Mouse (Mus musculus): ENCODE measurements around the gene Itga5. TPM values are rescaled to one million over a fixed set of nuclear protein-coding genes. Genes with fewer than 3 reads are reported as not detected.
A peak's percentile ranks its signal among the peaks of the same experiment; 100 is the strongest.
"Not testable (repeated sequence)": the region's sequence is repeated elsewhere in the genome, so short reads cannot be mapped to it uniquely, and the experiment has no call there.

Gene Itga5
- polyA plus RNA-seq (2015; fragmentation: Nextera tagmentation; extraction: Ambion mirVana): 28.7 and 36.2 TPM in 2 replicates

DNA sequence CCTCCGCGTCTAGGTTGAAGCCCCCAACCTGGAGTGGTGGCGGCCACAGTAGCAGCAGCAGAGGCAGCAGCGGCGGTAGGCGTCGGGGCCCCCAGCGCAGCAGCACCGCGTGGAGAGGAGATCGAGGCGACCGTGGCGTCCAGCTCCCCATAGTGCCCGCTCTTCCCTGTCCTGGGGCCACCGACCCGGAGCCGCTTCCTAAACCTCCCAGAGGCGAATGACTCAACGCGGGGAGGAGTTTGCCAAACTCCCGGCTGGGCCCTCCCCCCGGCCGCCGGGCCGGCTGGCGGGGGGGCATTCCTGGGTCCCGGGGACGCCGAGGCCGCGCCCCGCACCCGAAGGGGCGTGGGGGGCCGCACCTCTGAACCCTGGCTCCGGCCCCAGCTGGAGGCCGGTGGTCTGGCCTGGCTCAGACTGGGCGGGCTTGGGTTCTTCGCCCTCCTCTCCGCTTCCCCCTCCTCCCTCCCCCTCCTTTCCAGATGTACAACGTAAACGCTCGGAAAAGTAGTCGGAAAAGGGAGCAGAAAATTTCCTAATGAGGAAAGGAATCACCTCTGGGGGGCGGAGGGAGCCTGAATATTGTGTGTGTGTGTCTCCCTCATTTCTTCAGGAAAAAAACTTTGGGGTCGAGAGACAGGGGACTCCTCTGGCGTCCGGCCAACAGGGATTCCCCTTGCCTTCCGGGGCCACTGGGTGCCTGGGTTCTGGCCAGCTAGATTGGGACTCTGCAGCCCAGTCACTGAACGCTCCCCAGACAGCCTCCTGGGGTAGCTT, at the start of gene Itga5:
Gene Itga5, minus strand, starts transcription at position 388 of the 774 bp plus-strand sequence.
- Histone ChIP-seq H3K4me1 (replicated peaks; ENCODE audit: control insufficient read depth, insufficient read depth) (peaks cover 3% of the 10 kb centered on the region; the same call in 1 of the 2 replicates), H3K9me3 (ENCODE audit: control insufficient read depth, low read length) (no peaks in the 10 kb centered on the region), H3K9ac (ENCODE audit: low read length) (peak within 1 kb of the TSS; percentile 90), H3K27me3 (ENCODE audit: control insufficient read depth, insufficient read depth, low read length) (no peaks in the 10 kb centered on the region), H3K4me3 (ENCODE audit: low read depth, low read length) (peak within 1 kb of the TSS; percentile 73), H3K36me3 (ENCODE audit: control insufficient read depth, insufficient read depth, low read length) (no peaks in the 10 kb centered on the region), H3K27ac (replicated peaks) (peak within 1 kb of the TSS; percentile 87), H3K4me2 (replicated peaks; ENCODE audit: low read depth) (peak within 1 kb of the TSS; percentile 87)
- ATAC-seq (ENCODE audit: low FRiP score, low TSS enrichment) (peak; percentile 79), DNase-seq (ENCODE audit: low spot score) (peak; percentile 79)
- WGBS: under 1% methylated on average over 47 of the region's 51 CpGs
- TF ChIP-seq EP300 (optimal IDR thresholded peaks at IDR 0.05) (no peak), CTCF (IDR thresholded peaks at IDR 0.05; ENCODE audit: low read depth) (peak; percentile 49)

DNA sequence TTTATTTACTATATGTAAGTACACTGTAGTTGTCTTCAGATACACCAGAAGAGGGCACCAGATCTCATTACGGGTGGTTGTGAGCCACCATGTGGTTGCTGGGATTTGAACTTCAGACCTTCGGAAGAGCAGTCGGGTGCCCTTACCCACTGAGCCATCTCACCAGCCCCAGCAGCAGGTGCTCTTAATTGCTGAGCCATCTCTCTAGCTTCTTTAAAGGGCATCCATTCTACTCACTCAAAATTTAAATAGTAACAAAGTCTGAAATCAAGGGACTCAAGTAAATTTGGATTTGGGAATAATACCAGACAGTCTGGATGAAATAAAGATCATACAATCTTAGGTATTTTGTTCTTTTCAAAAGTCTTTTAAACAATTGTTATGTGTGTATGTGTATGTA, 39.0 kb upstream of the Itga5 start:
- not testable (repeated sequence) for ATAC-seq (ENCODE audit: low FRiP score, low TSS enrichment); H3K27me3 ChIP-seq (ENCODE audit: control insufficient read depth, insufficient read depth, low read length); H3K27ac ChIP-seq (replicated peaks); H3K4me2 ChIP-seq (replicated peaks; ENCODE audit: low read depth); H3K4me1 ChIP-seq (replicated peaks; ENCODE audit: control insufficient read depth, insufficient read depth); DNase-seq (ENCODE audit: low spot score); H3K4me3 ChIP-seq (ENCODE audit: low read depth, low read length); H3K36me3 ChIP-seq (ENCODE audit: control insufficient read depth, insufficient read depth, low read length); H3K9ac ChIP-seq (ENCODE audit: low read length); H3K9me3 ChIP-seq (ENCODE audit: control insufficient read depth, low read length)
- 85% methylated on average over 2 of the region's 3 CpGs for WGBS

- Histone ChIP-seq H3K36me3 (ENCODE audit: control insufficient read depth, insufficient read depth, low read length) (no peaks in the 10 kb centered on the region), H3K9me3 (ENCODE audit: control insufficient read depth, low read length) (no peaks in the 10 kb centered on the region), H3K27ac (replicated peaks) (no peak overlapping the region), H3K27me3 (ENCODE audit: control insufficient read depth, insufficient read depth, low read length) (no peaks in the 10 kb centered on the region), H3K4me2 (replicated peaks; ENCODE audit: low read depth) (no peak overlapping the region), H3K4me1 (replicated peaks; ENCODE audit: control insufficient read depth, insufficient read depth) (no peaks in the 10 kb centered on the region), H3K4me3 (ENCODE audit: low read depth, low read length) (no peak overlapping the region), H3K9ac (ENCODE audit: low read length) (no peak overlapping the region)
- TF ChIP-seq CTCF (IDR thresholded peaks at IDR 0.05; ENCODE audit: low read depth) (no peak), EP300 (optimal IDR thresholded peaks at IDR 0.05) (no peak)
- ATAC-seq (ENCODE audit: low FRiP score, low TSS enrichment) (no peak), DNase-seq (ENCODE audit: low spot score) (no peak)
- WGBS: 93% methylated on average over 5 of the region's 5 CpGs
Measured at GRCm38 (mm10) chr15:103401361-103401760, 34.8 kb upstream of the Itga5 start.

DNA sequence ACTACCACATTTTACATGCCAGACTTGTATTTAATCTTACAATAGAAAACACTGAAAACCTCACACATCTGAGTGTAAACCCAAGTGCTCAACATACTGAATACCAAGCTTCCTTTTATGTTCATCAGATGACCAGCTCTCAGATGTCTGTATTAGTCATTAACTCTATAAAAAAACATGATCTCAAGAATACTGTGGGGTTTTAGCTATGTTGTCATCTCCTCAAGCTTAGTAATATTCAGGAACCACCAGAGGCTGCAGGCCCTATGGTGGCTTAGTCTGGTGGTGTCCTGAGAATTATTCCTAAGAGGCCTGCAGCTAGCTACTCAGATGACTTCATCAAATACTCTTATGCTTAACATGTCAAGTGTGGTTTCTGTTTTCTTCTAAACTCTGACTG, 27.0 kb upstream of the Itga5 start:
- H3K4me3 ChIP-seq (ENCODE audit: low read depth, low read length): no peak overlapping the region
- H3K27ac ChIP-seq (replicated peaks): no peak overlapping the region
- ATAC-seq (ENCODE audit: low FRiP score, low TSS enrichment) (no peak), DNase-seq (ENCODE audit: low spot score) (no peak)
- TF ChIP-seq EP300 (optimal IDR thresholded peaks at IDR 0.05) (no peak), CTCF (IDR thresholded peaks at IDR 0.05; ENCODE audit: low read depth) (no peak)
- H3K4me1 ChIP-seq (replicated peaks; ENCODE audit: control insufficient read depth, insufficient read depth): no peaks in the 10 kb centered on the region
- H3K9me3 ChIP-seq (ENCODE audit: control insufficient read depth, low read length): no peaks in the 10 kb centered on the region
- no peaks in the 10 kb centered on the region for H3K36me3 ChIP-seq (ENCODE audit: control insufficient read depth, insufficient read depth, low read length)
- no peaks in the 10 kb centered on the region for H3K27me3 ChIP-seq (ENCODE audit: control insufficient read depth, insufficient read depth, low read length)
- no peak overlapping the region for H3K4me2 ChIP-seq (replicated peaks; ENCODE audit: low read depth)
- no peak overlapping the region for H3K9ac ChIP-seq (ENCODE audit: low read length)

DNA sequence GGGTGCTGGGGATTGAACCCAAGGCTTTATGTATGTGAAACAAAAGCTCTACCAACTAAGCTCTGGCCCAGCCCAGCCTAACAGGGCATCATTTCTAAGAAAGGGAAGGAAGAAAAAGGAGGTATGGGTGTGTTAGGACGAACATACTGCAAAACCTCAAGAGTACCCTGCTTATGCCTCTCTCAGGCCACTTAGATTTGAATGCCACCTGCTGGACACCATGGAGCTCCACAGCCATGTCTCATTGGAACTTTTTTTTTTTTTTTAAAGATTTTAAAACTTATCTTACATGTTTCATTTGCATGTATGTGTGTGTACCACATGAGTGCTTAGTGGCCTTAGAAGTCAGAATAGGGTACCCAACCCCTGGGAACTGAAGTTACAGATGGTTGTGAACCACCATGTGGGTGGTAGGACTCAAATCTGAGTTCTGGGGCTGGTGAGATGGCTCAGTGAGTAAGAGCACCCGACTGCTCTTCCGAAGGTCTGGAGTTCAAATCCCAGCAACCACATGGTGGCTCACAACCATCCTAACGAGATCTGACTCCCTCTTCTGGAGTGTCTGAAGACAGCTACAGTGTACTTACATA, 22.1 kb upstream of the Itga5 start:
- no peak overlapping the region for H3K4me3 ChIP-seq (ENCODE audit: low read depth, low read length)
- DNase-seq (ENCODE audit: low spot score): no peak
- H3K4me1 ChIP-seq (replicated peaks; ENCODE audit: control insufficient read depth, insufficient read depth): no peaks in the 10 kb centered on the region
- no peak overlapping the region for H3K9ac ChIP-seq (ENCODE audit: low read length)
- no peak overlapping the region for H3K4me2 ChIP-seq (replicated peaks; ENCODE audit: low read depth)
- no peak overlapping the region for H3K27ac ChIP-seq (replicated peaks)
- no peaks in the 10 kb centered on the region for H3K36me3 ChIP-seq (ENCODE audit: control insufficient read depth, insufficient read depth, low read length)
- no peak for TF ChIP-seq EP300 (optimal IDR thresholded peaks at IDR 0.05)
- TF ChIP-seq CTCF (IDR thresholded peaks at IDR 0.05; ENCODE audit: low read depth): peak; percentile 88
- peak; percentile 64; the same call in 1 of the 2 replicates for ATAC-seq (ENCODE audit: low FRiP score, low TSS enrichment)
- 61% methylated on average over 3 of the region's 4 CpGs for WGBS
- H3K27me3 ChIP-seq (ENCODE audit: control insufficient read depth, insufficient read depth, low read length): no peaks in the 10 kb centered on the region
- no peaks in the 10 kb centered on the region for H3K9me3 ChIP-seq (ENCODE audit: control insufficient read depth, low read length)

Measured in stomach, postnatal 0 days (tissue).